In genomic region chr7:79594854-79595253, GRCm38 (mm10) we compare ENCODE assay signal across 9 mouse cellular contexts. TPM values are rescaled to one million over a fixed set of nuclear protein-coding genes. Genes with fewer than 3 reads are reported as not detected.
A peak's percentile ranks its signal among the peaks of the same experiment; 100 is the strongest.
DNase-seq lines count a peak whose midpoint lies in the region; ATAC-seq lines count a peak whose summit lies in the region.
"Had no signal": no experiment of that assay in that cellular context is flagged by ENCODE, and none has a peak within 500 bp of the region (broad histone marks: within the 10 kb centered on the region; RNA-seq: fewer than 3 reads in every experiment).

No protein-coding gene starts in this region.

- no peaks in the 10 kb centered on the region for H3K9me3 ChIP-seq in heart, embryonic 12.5 days (replicated peaks)
- no peaks in the 10 kb centered on the region for H3K9me3 ChIP-seq in forebrain, embryonic 11.5 days (ENCODE audit: control insufficient read depth, low read length)
- no peaks in the 10 kb centered on the region for H3K9me3 ChIP-seq in hindbrain, embryonic 13.5 days
- H3K9me3 ChIP-seq: megakaryocyte, embryonic 14.5 days had no signal

- 12% methylated on average over 7 of the region's 7 CpGs for WGBS in heart, embryonic 12.5 days
- 12% methylated on average over 7 of the region's 7 CpGs for WGBS in forebrain, embryonic 11.5 days
- 11% methylated on average over 7 of the region's 7 CpGs for WGBS in hindbrain, embryonic 13.5 days

- H3K4me3 ChIP-seq in heart, embryonic 12.5 days = no peak overlapping the region
- H3K4me3 ChIP-seq in forebrain, embryonic 11.5 days (ENCODE audit: low read depth, low read length) = no peak overlapping the region
- no peak overlapping the region for H3K4me3 ChIP-seq in hindbrain, embryonic 13.5 days
- H3K4me3 ChIP-seq: megakaryocyte, embryonic 14.5 days had no signal

- no peak overlapping the region for H3K9ac ChIP-seq in heart, embryonic 12.5 days
- H3K9ac ChIP-seq in forebrain, embryonic 11.5 days (ENCODE audit: low read length) = peak overlapping the region; percentile 29; the same call in 1 of the 2 replicates
- H3K9ac ChIP-seq in hindbrain, embryonic 13.5 days = no peak overlapping the region; the same call in 1 of the 2 replicates

- peak; percentile 48 to 83 for DNase-seq in heart, adult 18-20 months
- peak; percentile 54 for DNase-seq in c-Kit-positive CD71-positive TER-119-negative erythroid progenitor cells, embryonic 14.5 days (ENCODE audit: low read depth)
- peak; percentile 93 for DNase-seq in forebrain, embryonic 11.5 days (ENCODE audit: low spot score)
- DNase-seq in layer of hippocampus, adult 8-10 months (ENCODE audit: low spot score in 2 of 2) = peak; percentile 69 to 80
- DNase-seq in lung, postnatal 14 days = peak; percentile 74
- DNase-seq in retina, postnatal 7 days (ENCODE audit: low read depth, low spot score) = peak; percentile 80

- peaks cover 99% of the 10 kb centered on the region for H3K27me3 ChIP-seq in heart, embryonic 12.5 days (replicated peaks)
- peaks cover 12% of the 10 kb centered on the region for H3K27me3 ChIP-seq in forebrain, embryonic 11.5 days (ENCODE audit: control insufficient read depth, insufficient read depth, low read length)
- peaks cover 61% of the 10 kb centered on the region for H3K27me3 ChIP-seq in hindbrain, embryonic 13.5 days

- no peaks in the 10 kb centered on the region for H3K36me3 ChIP-seq in heart, embryonic 12.5 days
- H3K36me3 ChIP-seq in forebrain, embryonic 11.5 days (ENCODE audit: control insufficient read depth, insufficient read depth, low read length) = no peaks in the 10 kb centered on the region
- no peaks in the 10 kb centered on the region for H3K36me3 ChIP-seq in hindbrain, embryonic 13.5 days

- peaks cover 11% of the 10 kb centered on the region for H3K4me1 ChIP-seq in heart, embryonic 12.5 days (replicated peaks)
- peaks cover 34% of the 10 kb centered on the region for H3K4me1 ChIP-seq in forebrain, embryonic 11.5 days (replicated peaks; ENCODE audit: control insufficient read depth, insufficient read depth, low read length)
- H3K4me1 ChIP-seq in hindbrain, embryonic 13.5 days (replicated peaks) = peaks cover 43% of the 10 kb centered on the region

- ATAC-seq in heart, embryonic 12.5 days (ENCODE audit: insufficient number of reproducible peaks, low FRiP score) = no peak
- peak; percentile 10; the same call in 1 of the 2 replicates for ATAC-seq in forebrain, embryonic 11.5 days (replicated peaks; ENCODE audit: low FRiP score)
- ATAC-seq in hindbrain, embryonic 13.5 days (ENCODE audit: low FRiP score) = peak; percentile 14

- H3K4me2 ChIP-seq in heart, embryonic 12.5 days = no peak overlapping the region
- peak overlapping the region; percentile 32; the same call in 1 of the 2 replicates for H3K4me2 ChIP-seq in forebrain, embryonic 11.5 days (ENCODE audit: low read depth, low read length, severe bottlenecking)
- H3K4me2 ChIP-seq in hindbrain, embryonic 13.5 days = no peak overlapping the region

- no peak overlapping the region for H3K27ac ChIP-seq in heart, embryonic 12.5 days (ENCODE audit: poor library complexity, severe bottlenecking)
- H3K27ac ChIP-seq in forebrain, embryonic 11.5 days (ENCODE audit: low read depth, low read length) = no peak overlapping the region
- no peak overlapping the region for H3K27ac ChIP-seq in hindbrain, embryonic 13.5 days

RNA-seq across cellular contexts. Expression of gene Rhcg, which starts 22.6 kb away (rescaled TPM):
- not detected for total RNA-seq in heart, adult 18-20 months (2021)
- 0.14 TPM in 1 of 2 replicates, not detected in the other for polyA plus RNA-seq in heart, embryonic 12.5 days (2016; fragmentation: Nextera tagmentation; extraction: Ambion mirVana)
- polyA plus RNA-seq in forebrain, embryonic 11.5 days (2014; fragmentation: Nextera tagmentation; extraction: Ambion mirVana) = 5.5 and 6.8 TPM in 2 replicates
- 4.8 and 5.2 TPM in 2 replicates for polyA plus RNA-seq in hindbrain, embryonic 13.5 days (2015; fragmentation: Nextera tagmentation; extraction: Ambion mirVana)
- 1 to 10 TPM in 1 of 4 experiments, under 1 TPM in 3; 0.59 to 2.7 (median 0.81) TPM for total RNA-seq in layer of hippocampus, adult 8-10 months (2022)
